Mouse (Mus musculus): ENCODE data around the gene Mtmr12.

The Mtmr12 gene

GRCm38 (mm10) chr15:12284794-12285534 is 80.1 kb downstream of the Mtmr12 start:
- DNase-seq = no peak

DNA sequence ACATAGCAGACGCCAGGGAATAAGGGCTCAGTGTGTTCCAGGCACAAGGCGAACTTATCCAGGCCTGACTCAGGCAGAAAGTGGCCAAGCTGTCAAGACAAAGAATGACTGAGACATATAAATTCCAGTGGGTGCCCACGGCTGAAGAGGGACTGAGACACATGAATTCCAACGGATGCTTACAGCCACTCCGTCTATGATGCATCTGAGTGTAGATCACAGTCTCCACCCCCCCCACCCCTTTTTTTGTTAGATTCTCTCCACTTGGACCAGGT is 80.6 kb downstream of the Mtmr12 start:
- DNase-seq = no peak

- no peak for DNase-seq
Observed at GRCm38 (mm10) chr15:12290330-12290729, 85.5 kb downstream of the Mtmr12 start.

GRCm38 (mm10) chr15:12291757-12292156 is 86.9 kb downstream of the Mtmr12 start:
- no peak for DNase-seq

DNA sequence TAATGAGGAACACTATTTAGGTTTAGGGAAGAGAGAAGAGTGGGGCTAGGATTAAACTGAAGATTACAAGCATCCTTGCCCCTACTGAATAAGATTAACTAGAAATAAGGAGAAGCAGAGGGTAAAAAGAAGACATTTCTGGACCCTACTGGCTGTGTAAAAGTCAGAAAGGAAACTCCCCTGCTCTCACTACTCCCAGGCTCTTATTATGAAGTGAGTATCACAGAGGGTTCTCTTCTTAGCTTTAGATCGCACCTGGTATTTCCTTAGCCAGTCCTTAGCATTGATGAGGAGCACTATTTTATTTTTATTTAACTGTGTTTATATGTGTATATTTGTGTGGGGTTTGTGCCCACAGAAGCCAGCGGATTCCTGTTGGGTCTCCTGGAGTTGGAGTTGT is 91.4 kb downstream of the Mtmr12 start:
- no peak for DNase-seq

GRCm38 (mm10) chr15:12298231-12298737 is 93.5 kb downstream of the Mtmr12 start:
- DNase-seq = no peak

DNA sequence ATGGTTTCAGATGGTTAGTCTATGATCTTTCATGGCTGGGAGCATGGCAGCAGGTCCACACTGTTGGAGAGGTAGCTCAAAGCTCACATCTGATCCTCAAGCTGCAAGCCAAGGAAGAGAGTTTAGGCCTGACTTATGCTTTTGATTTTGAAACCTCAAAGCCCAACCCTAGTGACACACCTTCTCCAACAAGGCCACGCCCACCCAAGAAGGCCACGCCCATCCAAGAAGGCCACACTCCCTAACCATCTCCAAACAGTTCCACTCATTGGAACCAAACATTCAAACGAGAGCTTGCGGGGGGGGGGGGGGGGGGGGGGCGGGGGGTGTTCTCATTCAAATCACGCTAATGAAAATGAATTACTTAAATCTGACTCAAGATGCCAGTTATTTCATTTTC is 96.9 kb downstream of the Mtmr12 start:
- no peak for DNase-seq

DNA sequence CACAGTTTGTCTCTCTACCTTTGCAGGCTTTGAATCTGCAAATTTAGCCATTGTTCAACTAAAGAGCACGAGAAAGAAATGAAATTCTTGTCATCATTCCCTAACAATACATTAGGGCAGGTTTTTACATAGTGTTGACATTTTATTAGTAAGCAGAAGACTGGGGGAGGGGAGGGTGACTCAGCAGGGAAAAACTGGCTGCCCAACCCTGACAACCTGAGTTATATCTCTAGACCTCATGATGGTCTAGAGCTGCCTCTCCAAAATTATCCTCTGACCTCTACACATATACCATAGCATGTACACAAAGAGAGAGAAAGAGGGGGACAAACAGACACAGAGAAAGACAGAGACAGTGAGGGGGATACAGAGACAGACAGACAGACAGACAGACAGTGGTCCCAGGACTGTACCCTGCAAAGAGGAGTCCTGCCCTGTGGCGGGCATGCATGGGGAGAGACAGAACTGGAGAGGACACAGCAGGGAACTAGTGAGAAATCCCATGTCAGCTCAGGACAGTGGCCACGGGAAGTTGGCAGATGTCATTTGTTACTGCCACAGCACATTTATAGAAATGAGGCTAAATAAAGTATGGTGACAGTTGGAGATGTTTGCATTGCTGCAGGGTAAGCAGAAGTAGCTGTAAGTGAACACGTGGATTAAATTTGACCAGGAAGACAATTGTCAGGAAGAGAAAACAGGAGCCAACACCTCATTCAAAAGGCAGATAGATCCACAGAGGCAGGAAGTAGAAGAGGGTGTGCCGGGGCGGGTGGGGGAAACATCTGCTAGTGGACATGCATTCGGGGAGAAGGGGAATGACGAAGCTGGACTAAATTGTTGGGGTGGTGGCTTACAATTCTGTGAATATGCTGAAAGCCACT is 101.6 kb downstream of the Mtmr12 start:
- DNase-seq = no peak

DNA sequence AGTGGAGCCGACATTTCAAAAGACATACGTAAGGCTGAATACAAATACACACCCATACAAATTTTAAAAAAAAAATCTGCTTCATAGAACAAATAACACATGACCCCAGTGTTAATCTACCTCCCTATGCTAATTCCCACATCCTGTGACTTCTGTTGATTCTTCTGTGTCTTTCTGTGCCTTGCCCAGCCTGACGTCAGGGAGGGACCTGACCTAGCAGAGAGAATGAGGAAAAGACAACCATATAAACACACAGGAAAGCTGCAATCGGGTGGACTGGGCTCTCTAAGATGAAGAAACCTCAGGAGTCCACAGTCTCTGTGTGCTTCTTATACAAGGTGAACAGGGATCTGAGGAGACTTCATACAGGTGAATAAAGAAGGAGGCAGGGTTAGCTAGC is 102.3 kb downstream of the Mtmr12 start:
- DNase-seq = no peak

- no peak for DNase-seq
Observed at GRCm38 (mm10) chr15:12308539-12308938, 103.7 kb downstream of the Mtmr12 start.

DNA sequence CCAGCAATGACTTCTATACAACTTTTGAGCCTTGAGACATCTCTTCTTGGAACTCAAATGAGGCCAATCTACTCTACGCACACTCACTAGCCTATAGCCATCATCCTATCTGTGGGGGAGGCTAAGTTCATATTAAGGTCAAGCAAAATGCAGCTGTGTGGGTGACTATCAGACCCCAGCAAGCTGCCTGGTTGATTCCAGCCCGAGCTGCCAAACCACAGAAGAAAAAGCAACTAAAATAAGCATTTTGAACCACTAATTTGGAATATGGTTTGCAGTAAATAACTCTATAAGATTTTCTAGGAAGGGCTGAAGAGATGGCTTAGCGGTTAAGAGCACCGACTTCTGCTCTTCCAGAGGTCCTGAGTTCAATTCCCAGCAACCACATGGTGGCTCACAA is 105.8 kb downstream of the Mtmr12 start:
- no peak for DNase-seq

- DNase-seq = no peak
Observed at GRCm38 (mm10) chr15:12311465-12311864, 106.6 kb downstream of the Mtmr12 start.

- no peak for DNase-seq
Observed at GRCm38 (mm10) chr15:12313255-12313654, 108.4 kb downstream of the Mtmr12 start.

DNA sequence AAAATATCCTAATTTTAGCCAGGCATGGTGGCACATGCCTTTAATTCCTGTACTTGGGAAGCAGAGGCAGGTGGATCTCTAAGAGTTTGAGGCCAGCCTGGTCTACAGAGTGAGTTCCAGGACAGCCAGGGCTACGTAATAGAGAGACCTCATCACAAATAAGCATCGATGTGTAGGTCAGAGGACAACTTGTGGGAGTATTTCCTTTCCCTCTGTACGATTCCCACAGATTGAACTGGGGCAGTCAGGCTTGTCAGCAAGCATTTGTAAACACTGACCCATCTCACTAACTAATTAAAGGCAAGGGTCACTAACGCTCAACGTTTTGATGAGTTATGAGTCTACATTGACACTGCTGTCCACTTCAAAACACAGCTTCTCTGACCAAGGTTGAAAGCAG is 109.8 kb downstream of the Mtmr12 start:
- DNase-seq = no peak

- no peak for DNase-seq
Observed at GRCm38 (mm10) chr15:12315996-12316395, 111.2 kb downstream of the Mtmr12 start.

DNA sequence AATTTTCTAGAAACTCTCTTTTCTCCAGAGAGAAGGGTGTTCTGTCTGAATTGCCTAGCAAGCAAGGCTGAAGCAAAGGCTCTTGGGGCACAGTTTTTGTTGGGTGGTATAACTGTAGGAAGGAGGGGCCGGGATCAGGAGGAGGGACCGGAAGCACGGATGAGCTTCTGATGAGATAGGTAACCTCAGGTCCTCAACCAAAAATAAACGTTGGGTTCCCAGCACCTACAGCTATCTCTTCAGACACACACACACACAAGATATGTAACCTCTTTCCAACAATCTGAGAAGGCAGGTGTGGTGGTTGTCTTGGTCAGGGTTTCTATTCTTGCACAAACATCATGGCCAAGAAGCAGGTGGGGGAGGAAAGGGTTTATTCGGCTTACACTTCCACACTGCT is 112.5 kb downstream of the Mtmr12 start:
- no peak for DNase-seq

DNA sequence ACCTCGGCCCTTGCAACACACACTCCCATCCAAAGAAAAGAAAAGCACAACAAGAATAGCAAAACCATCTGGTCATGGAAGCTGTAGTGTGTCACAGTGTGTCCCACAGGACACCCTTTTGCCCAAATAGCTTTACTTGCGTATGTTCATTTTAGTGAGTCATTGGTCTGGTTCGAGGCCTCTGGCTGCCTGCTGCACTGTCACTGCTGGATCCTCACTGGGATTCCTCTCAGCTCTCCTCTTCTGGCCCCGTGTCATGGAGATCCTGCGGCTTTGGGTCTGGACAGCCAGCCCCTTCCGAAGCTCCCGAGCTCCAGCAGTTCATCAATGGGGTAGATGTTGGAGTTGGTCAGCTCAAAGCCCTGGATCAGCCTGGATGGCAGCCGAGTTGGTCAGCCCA is 113.6 kb downstream of the Mtmr12 start:
- no peak for DNase-seq

- DNase-seq = no peak
Observed at GRCm38 (mm10) chr15:12319889-12320288, 115.1 kb downstream of the Mtmr12 start.

DNA sequence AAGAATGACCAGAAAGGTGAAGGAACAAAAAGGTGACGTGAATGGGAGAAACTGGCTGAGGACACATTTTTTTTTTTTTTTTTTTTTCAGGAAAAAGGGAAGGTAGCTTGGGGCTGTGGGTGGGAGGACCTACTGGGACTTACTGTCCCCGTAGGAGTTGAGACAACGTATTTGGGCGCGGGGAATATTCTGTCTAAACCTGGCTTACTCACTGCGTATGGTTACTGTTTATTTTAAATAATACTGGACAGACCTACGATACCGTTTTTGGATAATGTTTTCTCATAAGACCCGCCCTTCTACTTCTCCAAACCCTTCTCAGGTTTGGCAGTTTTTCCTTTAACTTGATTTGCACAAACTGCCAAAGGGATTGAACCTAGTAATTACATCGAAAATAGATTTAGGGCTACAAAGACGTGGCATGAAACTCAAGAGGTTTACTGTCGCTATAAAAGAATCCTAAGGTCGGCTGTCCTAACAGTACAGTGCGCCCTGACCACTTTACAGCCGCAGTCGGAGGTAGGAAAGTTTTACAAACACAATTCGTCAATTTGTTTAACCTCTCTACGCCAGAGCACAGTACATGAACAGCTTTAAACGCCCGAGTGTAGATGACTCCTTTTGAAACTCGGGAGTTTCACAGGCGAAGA is 115.7 kb downstream of the Mtmr12 start:
- no peak for DNase-seq

DNA sequence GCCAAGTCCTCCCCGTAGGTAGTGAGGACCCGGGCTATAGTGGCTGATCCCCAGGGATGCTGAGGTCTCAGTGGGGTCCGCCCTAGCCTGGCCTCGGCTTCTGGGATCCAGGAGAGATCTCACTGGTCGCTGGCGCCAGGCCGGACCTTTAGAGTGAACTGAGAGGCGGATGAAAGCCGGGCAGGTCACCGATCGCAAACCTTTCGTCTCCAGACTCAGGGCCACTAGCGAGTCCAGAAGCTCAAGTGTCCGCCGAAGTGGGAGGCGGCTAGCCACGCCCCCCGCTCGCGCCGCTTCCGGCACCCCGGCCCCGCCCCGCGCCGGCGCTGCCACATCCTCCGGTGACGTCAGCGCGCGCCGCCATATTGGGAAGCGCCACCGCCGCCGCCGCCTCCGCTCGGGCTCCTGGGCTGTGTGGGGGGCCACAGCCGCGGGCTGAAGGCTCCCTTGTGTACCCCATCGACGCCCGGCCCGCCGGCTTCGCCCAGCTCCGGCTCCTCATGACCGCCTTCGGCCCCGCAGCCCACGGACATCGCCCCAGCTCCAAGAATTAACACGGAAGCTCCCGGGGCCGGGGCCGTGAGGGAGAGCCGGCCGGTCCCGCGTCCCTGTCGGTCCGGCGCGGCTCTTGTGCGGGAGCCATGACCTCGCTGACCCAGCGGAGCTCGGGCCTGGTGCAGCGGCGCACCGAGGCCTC is 116.4 kb downstream of the Mtmr12 start, which contains the start of gene Golph3:
Golph3 (plus strand) TSS at position 360 of the 697 bp plus-strand sequence.
- peak; percentile 97 for DNase-seq

GRCm38 (mm10) chr15:12321788-12322621 is 117.2 kb downstream of the Mtmr12 start, which contains the start of gene 1810049J17Rik:
Gene 1810049J17Rik (minus strand): TSS chr15:12321899.
- peak; percentile 50 for DNase-seq

All from right cerebral cortex, postnatal 25 days (tissue).